Mouse (Mus musculus) frontal cortex, adult (tissue): ENCODE results near the gene Ebp.

Experiments used
- ATAC-seq: cut with Nextera tagmentation; 2 replicates; pipeline ENCODE4 v1.9.2; 2017; ENCODE audit warnings: mild to moderate bottlenecking, moderate library complexity, mixed read lengths; ENCODE audit not compliant: low TSS enrichment

Ebp gene

GRCm38 (mm10) chrX:8192126-8192639, 1.1 kb downstream of the Ebp start:
- ATAC-seq, result peak; percentile 19; the same call in 1 of the 2 replicates

- no peak for ATAC-seq
Measured at GRCm38 (mm10) chrX:8182871-8183540, 10.3 kb downstream of the Ebp start.

GRCm38 (mm10) chrX:8179646-8180045, 13.7 kb downstream of the Ebp start:
- no peak for ATAC-seq

- no peak for ATAC-seq
Measured at GRCm38 (mm10) chrX:8178871-8179270, 14.4 kb downstream of the Ebp start.

- ATAC-seq, result peak; percentile 95
Measured at GRCm38 (mm10) chrX:8175504-8176385, 17.6 kb downstream of the Ebp start, which contains the start of gene Tbc1d25. Gene Tbc1d25, minus strand, starts transcription at chrX:8176181.

GRCm38 (mm10) chrX:8175169-8175503, 18.2 kb downstream of the Ebp start:
- no peak for ATAC-seq

- ATAC-seq, result no peak
Measured at GRCm38 (mm10) chrX:8167716-8168647, 25.3 kb downstream of the Ebp start.

- no peak for ATAC-seq
Measured at GRCm38 (mm10) chrX:8164471-8164870, 28.8 kb downstream of the Ebp start.

- peak; percentile 88 for ATAC-seq
Measured at GRCm38 (mm10) chrX:8163076-8163475, 30.2 kb downstream of the Ebp start.

- ATAC-seq, result peak; percentile 97
Measured at GRCm38 (mm10) chrX:8145153-8145991, 47.9 kb downstream of the Ebp start, which contains the start of gene Rbm3. Gene Rbm3, minus strand, starts transcription at chrX:8145880.

GRCm38 (mm10) chrX:8143750-8144149, 49.6 kb downstream of the Ebp start:
- ATAC-seq, result no peak

- no peak for ATAC-seq
Measured at GRCm38 (mm10) chrX:8142948-8143347, 50.4 kb downstream of the Ebp start.

GRCm38 (mm10) chrX:8141058-8141457, 52.3 kb downstream of the Ebp start:
- no peak for ATAC-seq

- no peak for ATAC-seq
Measured at GRCm38 (mm10) chrX:8140446-8140845, 52.9 kb downstream of the Ebp start.

- no peak for ATAC-seq
Measured at GRCm38 (mm10) chrX:8139480-8139879, 53.8 kb downstream of the Ebp start.

GRCm38 (mm10) chrX:8135886-8136285, 57.4 kb downstream of the Ebp start:
- ATAC-seq, result no peak
